Mouse (Mus musculus) cerebellum, adult 18-20 months (tissue): ENCODE data around the gene Dynlrb2.

Experiments
- DNase-seq, 2 experiments: peaks; one replicate each; pipeline ENCODE4 v3.0.0; 2021

Dynlrb2 gene

GRCm38 (mm10) chr8:116542842-116543241 lies 38.1 kb downstream of the Dynlrb2 start:
- peak; percentile 86 to 91 for DNase-seq

- no peak for DNase-seq
Measured at GRCm38 (mm10) chr8:116543366-116543765, 38.6 kb downstream of the Dynlrb2 start.

GRCm38 (mm10) chr8:116552255-116552654 lies 47.5 kb downstream of the Dynlrb2 start:
- DNase-seq: peak; percentile 23 to 29

- DNase-seq: no peak
Measured at GRCm38 (mm10) chr8:116552778-116553177, 48.0 kb downstream of the Dynlrb2 start.
